Mouse (Mus musculus) heart, postnatal 0 days (tissue): ENCODE measurements around the gene Dnajc6. TPM values are rescaled to one million over a fixed set of nuclear protein-coding genes. Genes with fewer than 3 reads are reported as not detected.
A peak's percentile ranks its signal among the peaks of the same experiment; 100 is the strongest.

ENCODE experiments used
- ATAC-seq: fragments of 200-750 bp; cut with Nextera tagmentation; 2 replicates; pipeline ENCODE4 v1.8.0; 2017; ENCODE audit warnings: low read depth, moderate number of reproducible peaks, moderate library complexity; ENCODE audit not compliant: insufficient read depth
- DNase-seq: peaks from one replicate; pipeline ENCODE4 v3.0.0-alpha.2; 2016; ENCODE audit warnings: low spot score
- H3K27ac ChIP-seq: fragments of 300-500 bp; sonication (generic); 2 replicates; pipeline ENCODE4 v1.5.1; 2014; ENCODE audit warnings: low read depth, mild to moderate bottlenecking
- H3K27me3 ChIP-seq: fragments of 300-500 bp; sonication (generic); 2 replicates; pipeline ENCODE4 v1.6.1; 2014; ENCODE audit warnings: low read length, mixed read lengths; ENCODE audit not compliant: control insufficient read depth, insufficient read depth
- H3K36me3 ChIP-seq: fragments of 300-500 bp; sonication (generic); replicated peaks from 2 replicates; pipeline ENCODE4 v1.6.1; 2014; ENCODE audit warnings: low read length, mixed read lengths; ENCODE audit not compliant: control insufficient read depth, insufficient read depth
- H3K4me1 ChIP-seq: fragments of 300-500 bp; sonication (generic); 2 replicates; pipeline ENCODE4 v1.6.1; 2014; ENCODE audit warnings: antibody characterized with exemption; ENCODE audit not compliant: control insufficient read depth, insufficient read depth
- H3K4me2 ChIP-seq: fragments of 300-500 bp; sonication (generic); 2 replicates; pipeline ENCODE4 v1.6.1; 2014; ENCODE audit warnings: low read depth, mild to moderate bottlenecking, low read length, moderate library complexity
- H3K4me3 ChIP-seq: fragments of 300-500 bp; sonication (generic); 2 replicates; pipeline ENCODE4 v1.5.1; 2014; ENCODE audit warnings: low read depth, low read length
- H3K9ac ChIP-seq: fragments of 300-500 bp; sonication (generic); replicated peaks from 2 replicates; pipeline ENCODE4 v1.6.1; 2014; ENCODE audit warnings: low read depth, low read length, mixed read lengths
- H3K9me3 ChIP-seq: fragments of 300-500 bp; sonication (generic); replicated peaks from 2 replicates; pipeline ENCODE4 v1.6.1; 2016; ENCODE audit warnings: low read length; ENCODE audit not compliant: control insufficient read depth
- CTCF ChIP-seq: IDR thresholded peaks from 2 replicates; pipeline ENCODE4 v1.5.1; 2016; ENCODE audit warnings: antibody characterized with exemption, control low read depth, low read depth
- EP300 ChIP-seq: IDR thresholded peaks from 2 replicates; pipeline ENCODE4 v1.6.1; 2016; ENCODE audit warnings: antibody characterized with exemption, low read depth
- WGBS: fragments of 180-500 bp; shearing (Covaris S2); extraction: QIAGEN DNeasy Blood & Tissue Kit; methylation state at CpG from one replicate; pipeline ENCODE4 v1.1.7; 2014; 5-methylcytosine and 5-hydroxymethylcytosine counted together
- polyA plus RNA-seq: library from polyadenylated mRNA; unstranded; fragments of >200 nt; fragmentation: Nextera tagmentation; extraction: Ambion mirVana; gene quantifications from 2 replicates; pipeline ENCODE4 v1.2.1, GENCODE M21; 2015
- total RNA-seq: library from RNA; depleted of rRNA; stranded (reverse); fragments of >200 nt; gene quantifications from 2 replicates; pipeline ENCODE4 v1.2.3, GENCODE M21; 2014; ENCODE audit warnings: low replicate concordance

Gene Dnajc6
- total and polyA plus RNA-seq, 2 experiments from 2014 or later, result 0.08 to 1.2 TPM

GRCm38 (mm10) chr4:101507571-101508422 lies 11.3 kb downstream of the Dnajc6 start:
- Histone ChIP-seq H3K9me3 (no peaks in the 10 kb centered on the region), H3K9ac (no peak overlapping the region), H3K27me3 (peaks cover 12% of the 10 kb centered on the region), H3K4me2 (peak overlapping the region; percentile 57), H3K4me3 (peak overlapping the region; percentile 41), H3K27ac (no peak overlapping the region), H3K4me1 (no peaks in the 10 kb centered on the region), H3K36me3 (no peaks in the 10 kb centered on the region)
- TF ChIP-seq CTCF (no peak), EP300 (no peak)
- no peak for ATAC-seq
- DNase-seq, result no peak
- 8% methylated on average over 24 of the region's 24 CpGs for WGBS

GRCm38 (mm10) chr4:101508431-101508830 lies 12.0 kb downstream of the Dnajc6 start:
- no peaks in the 10 kb centered on the region for H3K9me3 ChIP-seq
- peaks cover 12% of the 10 kb centered on the region for H3K27me3 ChIP-seq
- H3K4me1 ChIP-seq, result no peaks in the 10 kb centered on the region
- H3K36me3 ChIP-seq, result no peaks in the 10 kb centered on the region
- no peak for ATAC-seq
- no peak overlapping the region for H3K27ac ChIP-seq
- peak overlapping the region; percentile 57 for H3K4me2 ChIP-seq
- H3K9ac ChIP-seq, result no peak overlapping the region
- TF ChIP-seq CTCF, result no peak
- no peak for TF ChIP-seq EP300
- DNase-seq, result no peak
- H3K4me3 ChIP-seq, result peak overlapping the region; percentile 41
- 2% methylated on average over 10 of the region's 10 CpGs for WGBS

- ATAC-seq (no peak), DNase-seq (no peak)
- Histone ChIP-seq H3K9me3 (no peaks in the 10 kb centered on the region), H3K27ac (no peak overlapping the region), H3K4me1 (no peaks in the 10 kb centered on the region), H3K27me3 (peaks cover 12% of the 10 kb centered on the region), H3K9ac (no peak overlapping the region), H3K36me3 (no peaks in the 10 kb centered on the region), H3K4me2 (peak overlapping the region; percentile 57), H3K4me3 (peak overlapping the region; percentile 41)
- WGBS, result 12% methylated on average over 30 of the region's 30 CpGs
- TF ChIP-seq EP300, result no peak
- TF ChIP-seq CTCF, result no peak
Measured at GRCm38 (mm10) chr4:101508851-101509577, 12.6 kb downstream of the Dnajc6 start.

DNA sequence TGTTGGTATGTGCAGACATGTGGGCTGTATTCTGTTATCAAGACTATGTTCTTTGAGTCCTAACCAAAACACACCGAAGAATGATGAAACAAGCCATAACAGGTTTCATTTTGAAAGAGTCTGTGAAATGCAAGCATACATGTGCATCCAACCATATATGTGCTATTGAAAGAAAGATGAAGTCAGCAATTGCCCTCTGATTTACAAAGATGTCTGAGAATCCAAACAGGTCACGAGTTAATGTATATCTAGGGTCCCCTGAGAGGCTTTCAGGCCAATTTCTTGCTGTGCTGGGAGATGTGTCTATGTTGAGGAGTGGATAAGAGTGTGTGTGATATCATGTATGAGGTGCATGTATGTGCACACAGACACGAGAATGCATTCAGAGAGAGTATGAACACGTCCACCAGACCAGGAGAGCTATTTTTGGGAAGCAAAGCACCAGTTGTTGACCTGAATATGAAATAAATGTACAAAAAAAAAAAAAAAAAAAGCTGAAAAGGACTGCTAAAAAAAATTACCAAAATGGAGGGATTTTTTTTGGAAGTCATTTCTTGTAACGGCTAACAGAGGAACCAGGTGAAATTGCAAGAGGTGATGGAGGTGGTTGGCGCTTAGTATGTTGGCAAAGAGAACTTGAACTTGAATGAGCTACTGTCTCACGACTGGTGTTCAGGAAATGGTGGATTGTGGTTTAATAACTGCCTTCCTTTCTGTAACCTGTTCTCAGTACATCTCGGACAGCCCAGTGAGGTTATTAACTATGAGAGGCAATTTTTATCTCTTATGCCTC lies 13.9 kb downstream of the Dnajc6 start:
- Histone ChIP-seq H3K4me1 (no peaks in the 10 kb centered on the region), H3K9me3 (no peaks in the 10 kb centered on the region), H3K4me3 (no peak overlapping the region), H3K27me3 (peaks cover 12% of the 10 kb centered on the region), H3K36me3 (no peaks in the 10 kb centered on the region), H3K9ac (no peak overlapping the region), H3K27ac (no peak overlapping the region), H3K4me2 (no peak overlapping the region)
- DNase-seq (no peak), ATAC-seq (no peak)
- no peak for TF ChIP-seq EP300
- TF ChIP-seq CTCF, result no peak
- WGBS, result 71% methylated on average over 8 of the region's 8 CpGs

DNA sequence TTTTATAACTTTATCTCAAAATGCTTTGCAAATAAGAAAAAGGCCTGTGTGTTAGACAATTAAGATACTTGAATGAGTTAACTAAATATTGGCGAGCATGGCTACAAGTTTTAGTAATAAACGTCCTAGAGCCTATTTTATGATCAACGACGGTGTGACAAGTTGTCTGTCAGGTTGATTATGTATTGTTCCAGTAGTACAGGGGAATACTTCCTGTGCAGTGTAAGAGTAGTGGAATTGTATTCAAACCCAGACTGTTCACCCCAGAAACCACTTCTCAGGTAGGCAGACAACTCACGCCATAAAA lies 14.4 kb downstream of the Dnajc6 start:
- WGBS, result 73% methylated on average over 5 of the region's 5 CpGs
- no peak overlapping the region for H3K4me2 ChIP-seq
- no peaks in the 10 kb centered on the region for H3K4me1 ChIP-seq
- DNase-seq (no peak), ATAC-seq (no peak)
- H3K9ac ChIP-seq, result no peak overlapping the region
- no peak overlapping the region for H3K27ac ChIP-seq
- H3K36me3 ChIP-seq, result no peaks in the 10 kb centered on the region
- no peak overlapping the region for H3K4me3 ChIP-seq
- no peaks in the 10 kb centered on the region for H3K9me3 ChIP-seq
- TF ChIP-seq CTCF (no peak), EP300 (no peak)
- peaks cover 12% of the 10 kb centered on the region for H3K27me3 ChIP-seq
